In genomic region chrX:140503905-140504304, GRCm38 (mm10) we compare ENCODE assay signal across 8 mouse cellular contexts. TPM values are rescaled to one million over a fixed set of nuclear protein-coding genes. Genes with fewer than 3 reads are reported as not detected.
DNase-seq lines count a peak whose midpoint lies in the region; ATAC-seq and TF ChIP-seq lines count a peak whose summit lies in the region.

No protein-coding gene starts in this region.

- peaks cover 17% of the 10 kb centered on the region for H3K4me1 ChIP-seq in midbrain, embryonic 10.5 days
- H3K4me1 ChIP-seq in midbrain, embryonic 16.5 days (ENCODE audit: control insufficient read depth, insufficient read depth, low read length), result no peaks in the 10 kb centered on the region
- no peaks in the 10 kb centered on the region for H3K4me1 ChIP-seq in embryonic facial prominence, embryonic 15.5 days
- no peaks in the 10 kb centered on the region for H3K4me1 ChIP-seq in intestine, embryonic 15.5 days (replicated peaks)
- no peaks in the 10 kb centered on the region for H3K4me1 ChIP-seq in limb, embryonic 14.5 days (ENCODE audit: control insufficient read depth, insufficient read depth, low read length)
- peaks cover 33% of the 10 kb centered on the region for H3K4me1 ChIP-seq in thymus, adult 2 months (replicated peaks; ENCODE audit: control insufficient read depth, insufficient read depth, low read length)

- no peak overlapping the region for H3K27ac ChIP-seq in midbrain, embryonic 10.5 days (replicated peaks)
- no peak overlapping the region for H3K27ac ChIP-seq in midbrain, embryonic 16.5 days (ENCODE audit: low read length)
- H3K27ac ChIP-seq in embryonic facial prominence, embryonic 15.5 days (replicated peaks), result 0 out of 2 replicates have a peak overlapping the region, but pooled peaks have one; percentile 17
- H3K27ac ChIP-seq in intestine, embryonic 15.5 days, result no peak overlapping the region
- no peak overlapping the region for H3K27ac ChIP-seq in limb, embryonic 14.5 days (replicated peaks; ENCODE audit: low read depth, low read length)
- peak overlapping the region; percentile 68 for H3K27ac ChIP-seq in thymus, adult 2 months (ENCODE audit: control insufficient read depth, insufficient read depth, low read length)

- no peak for TF ChIP-seq CTCF in thymus, adult 2 months (IDR thresholded peaks at IDR 0.05; ENCODE audit: borderline replicate concordance, control insufficient read depth, extremely low read depth, insufficient read depth, low read length, poor library complexity)

- no peak for ATAC-seq in midbrain, embryonic 16.5 days
- ATAC-seq in embryonic facial prominence, embryonic 15.5 days (ENCODE audit: insufficient number of reproducible peaks, low FRiP score, low TSS enrichment, low read depth), result no peak
- peak; percentile 67 for ATAC-seq in intestine, embryonic 15.5 days
- ATAC-seq in limb, embryonic 14.5 days (ENCODE audit: low FRiP score, low read depth), result 0 out of 2 replicates have a peak, but pooled peaks have one; percentile 44
- ATAC-seq in monocyte, adult 5-6 weeks (replicated peaks; ENCODE audit: insufficient number of reproducible peaks, low FRiP score, low TSS enrichment, poor library complexity, severe bottlenecking), result peak; percentile 28; the same call in 1 of the 2 replicates

- no peak for TF ChIP-seq POLR2A in limb, embryonic 14.5 days (IDR thresholded peaks at IDR 0.05; ENCODE audit: borderline replicate concordance, extremely low read depth, insufficient read depth, insufficient read length)
- no peak for TF ChIP-seq POLR2A in thymus, adult 2 months (IDR thresholded peaks at IDR 0.05; ENCODE audit: control insufficient read depth, extremely low read depth, insufficient read depth, low read length, poor library complexity)

- H3K4me3 ChIP-seq in midbrain, embryonic 10.5 days, result no peak overlapping the region
- no peak overlapping the region for H3K4me3 ChIP-seq in midbrain, embryonic 16.5 days (ENCODE audit: low read depth, low read length)
- no peak overlapping the region for H3K4me3 ChIP-seq in embryonic facial prominence, embryonic 15.5 days (replicated peaks)
- H3K4me3 ChIP-seq in intestine, embryonic 15.5 days (replicated peaks), result no peak overlapping the region
- no peak overlapping the region for H3K4me3 ChIP-seq in limb, embryonic 14.5 days (replicated peaks; ENCODE audit: low read length)
- H3K4me3 ChIP-seq in thymus, adult 2 months (ENCODE audit: control insufficient read depth, insufficient read depth, low read length), result no peak overlapping the region

- H3K36me3 ChIP-seq in midbrain, embryonic 10.5 days, result no peaks in the 10 kb centered on the region
- no peaks in the 10 kb centered on the region for H3K36me3 ChIP-seq in midbrain, embryonic 16.5 days (ENCODE audit: control insufficient read depth, insufficient read depth, low read length)
- H3K36me3 ChIP-seq in embryonic facial prominence, embryonic 15.5 days, result no peaks in the 10 kb centered on the region
- no peaks in the 10 kb centered on the region for H3K36me3 ChIP-seq in intestine, embryonic 15.5 days
- H3K36me3 ChIP-seq in limb, embryonic 14.5 days (ENCODE audit: control insufficient read depth, insufficient read depth, low read length), result no peaks in the 10 kb centered on the region
- no peaks in the 10 kb centered on the region for H3K36me3 ChIP-seq in thymus, adult 2 months (ENCODE audit: control insufficient read depth, insufficient read depth, low read length)

- no peaks in the 10 kb centered on the region for H3K9me3 ChIP-seq in midbrain, embryonic 10.5 days (replicated peaks)
- no peaks in the 10 kb centered on the region for H3K9me3 ChIP-seq in midbrain, embryonic 16.5 days (replicated peaks; ENCODE audit: control insufficient read depth, low read length, poor library complexity, severe bottlenecking)
- H3K9me3 ChIP-seq in embryonic facial prominence, embryonic 15.5 days (replicated peaks), result no peaks in the 10 kb centered on the region
- no peaks in the 10 kb centered on the region for H3K9me3 ChIP-seq in intestine, embryonic 15.5 days
- no peaks in the 10 kb centered on the region for H3K9me3 ChIP-seq in limb, embryonic 14.5 days (ENCODE audit: control insufficient read depth, low read length)

- H3K27me3 ChIP-seq in midbrain, embryonic 10.5 days (ENCODE audit: low read depth, poor library complexity, severe bottlenecking), result peaks cover 99% of the 10 kb centered on the region
- H3K27me3 ChIP-seq in midbrain, embryonic 16.5 days (ENCODE audit: control insufficient read depth, insufficient read depth, low read depth, low read length), result peaks cover 3% of the 10 kb centered on the region; the same call in 1 of the 2 replicates
- H3K27me3 ChIP-seq in embryonic facial prominence, embryonic 15.5 days, result no peaks in the 10 kb centered on the region; the same call in 1 of the 2 replicates
- H3K27me3 ChIP-seq in intestine, embryonic 15.5 days (replicated peaks), result no peaks in the 10 kb centered on the region
- H3K27me3 ChIP-seq in limb, embryonic 14.5 days (ENCODE audit: control insufficient read depth, insufficient read depth, low read length), result no peaks in the 10 kb centered on the region
- H3K27me3 ChIP-seq in thymus, adult 2 months (ENCODE audit: control insufficient read depth, insufficient read depth, low read length), result no peaks in the 10 kb centered on the region

- 18% methylated on average over 7 of the region's 7 CpGs for WGBS in midbrain, embryonic 10.5 days
- WGBS in midbrain, embryonic 16.5 days, result 14% methylated on average over 7 of the region's 7 CpGs
- WGBS in embryonic facial prominence, embryonic 15.5 days, result 15% methylated on average over 7 of the region's 7 CpGs
- WGBS in intestine, embryonic 15.5 days, result 23% methylated on average over 7 of the region's 7 CpGs
- 18% methylated on average over 7 of the region's 7 CpGs for WGBS in limb, embryonic 14.5 days
- 2% methylated on average over 7 of the region's 7 CpGs for WGBS in thymus, adult 2 months

- no peak overlapping the region for H3K4me2 ChIP-seq in midbrain, embryonic 16.5 days (ENCODE audit: low read length)
- no peak overlapping the region for H3K4me2 ChIP-seq in embryonic facial prominence, embryonic 15.5 days (replicated peaks)
- no peak overlapping the region for H3K4me2 ChIP-seq in intestine, embryonic 15.5 days (replicated peaks)
- no peak overlapping the region for H3K4me2 ChIP-seq in limb, embryonic 14.5 days (replicated peaks; ENCODE audit: low read depth, low read length, severe bottlenecking)

- peak; percentile 47 for DNase-seq in midbrain, embryonic 10.5 days (ENCODE audit: low spot score)
- peak; percentile 46 to 73 for DNase-seq in adrenal gland, postnatal 36 days
- DNase-seq in limb, embryonic 14.5 days (ENCODE audit: low spot score), result peak; percentile 42
- peak; percentile 70 for DNase-seq in thymus, adult 2 months

- H3K9ac ChIP-seq in midbrain, embryonic 16.5 days (ENCODE audit: low read depth, low read length), result no peak overlapping the region
- H3K9ac ChIP-seq in embryonic facial prominence, embryonic 15.5 days, result no peak overlapping the region
- no peak overlapping the region for H3K9ac ChIP-seq in intestine, embryonic 15.5 days
- no peak overlapping the region for H3K9ac ChIP-seq in limb, embryonic 14.5 days (ENCODE audit: low read depth, low read length, severe bottlenecking)

RNA-seq across cellular contexts. Expression of gene Prps1, which starts 47.5 kb away (rescaled TPM):
- 84.9 and 90.4 TPM in 2 replicates for polyA plus RNA-seq in midbrain, embryonic 10.5 days (2016; fragmentation: Nextera tagmentation; extraction: Ambion mirVana)
- polyA plus RNA-seq in midbrain, embryonic 16.5 days (2015; fragmentation: Nextera tagmentation; extraction: Ambion mirVana), result 88.0 and 94.6 TPM in 2 replicates
- total RNA-seq in adrenal gland, postnatal 36 days (2021), result 10 to 100 TPM; 20.7 to 25.6 TPM
- 37.7 and 42.7 TPM in 2 replicates for polyA plus RNA-seq in embryonic facial prominence, embryonic 15.5 days (2015; fragmentation: Nextera tagmentation; extraction: Ambion mirVana)
- 20.8 and 21.3 TPM in 2 replicates for polyA plus RNA-seq in intestine, embryonic 15.5 days (2015; fragmentation: Nextera tagmentation; extraction: Ambion mirVana)
- polyA plus RNA-seq in limb, embryonic 14.5 days (2012; rRNA removed), result 25.4 and 27.5 TPM in 2 replicates
- 45.1 and 48.5 TPM in 2 replicates for polyA plus RNA-seq in limb, embryonic 14.5 days (2014; fragmentation: Nextera tagmentation; extraction: Ambion mirVana)
- total RNA-seq in monocyte, adult 5-6 weeks (2017), result 15.8 to 40.5 TPM (median 21.4 TPM) in 3 replicates
- polyA plus RNA-seq in thymus, adult 2 months (2012; rRNA removed), result 20.8 and 21.2 TPM in 2 replicates

Comparison
In these comparisons a context has a peak if more than half of its experiments do, and no peak if none do; other contexts are left out.
1. H3K27ac ChIP-seq: peak in embryonic facial prominence, embryonic 15.5 days (single experiment) and thymus, adult 2 months (single experiment); none in midbrain, embryonic 10.5 days (single experiment), midbrain, embryonic 16.5 days (single experiment), intestine, embryonic 15.5 days (single experiment) and limb, embryonic 14.5 days (single experiment).
2. ATAC-seq: peak in intestine, embryonic 15.5 days (single experiment), limb, embryonic 14.5 days (single experiment) and monocyte, adult 5-6 weeks (single experiment); none in midbrain, embryonic 16.5 days (single experiment) and embryonic facial prominence, embryonic 15.5 days (single experiment).
3. Peak in every context shown above with its lines, with median percentiles within 50 percentile points of each other: DNase-seq.